Comparison of ENCODE assay signal across 11 mouse cellular contexts in genomic region chr4:141822979-141823378, GRCm38 (mm10). TPM values are rescaled to one million over a fixed set of nuclear protein-coding genes. Genes with fewer than 3 reads are reported as not detected.
DNase-seq lines count a peak whose midpoint lies in the region; ATAC-seq lines count a peak whose summit lies in the region.
"Had no signal": no experiment of that assay in that cellular context is flagged by ENCODE, and none has a peak within 500 bp of the region (broad histone marks: within the 10 kb centered on the region; RNA-seq: fewer than 3 reads in every experiment).

No protein-coding gene starts in this region.

- H3K4me3 ChIP-seq in midbrain, embryonic 11.5 days (ENCODE audit: low read depth, low read length): no peak overlapping the region
- H3K4me3 ChIP-seq in midbrain, embryonic 13.5 days (replicated peaks): no peak overlapping the region
- H3K4me3 ChIP-seq: erythroblast, embryonic 14.5 days had no signal

- H3K4me1 ChIP-seq in midbrain, embryonic 11.5 days (ENCODE audit: control insufficient read depth, insufficient read depth, low read length): no peaks in the 10 kb centered on the region
- H3K4me1 ChIP-seq in midbrain, embryonic 13.5 days (replicated peaks): no peaks in the 10 kb centered on the region

- no peaks in the 10 kb centered on the region for H3K36me3 ChIP-seq in midbrain, embryonic 11.5 days (ENCODE audit: control insufficient read depth, insufficient read depth, low read length)
- H3K36me3 ChIP-seq in midbrain, embryonic 13.5 days: no peaks in the 10 kb centered on the region

- intact Hi-C loops in left cerebral cortex, postnatal 14 days (cut with DNase I): no loop called here

- H3K4me2 ChIP-seq in midbrain, embryonic 11.5 days: no peak overlapping the region
- H3K4me2 ChIP-seq in midbrain, embryonic 13.5 days (replicated peaks): no peak overlapping the region

- no peak for ATAC-seq in midbrain, embryonic 11.5 days (ENCODE audit: low FRiP score)
- no peak for ATAC-seq in midbrain, embryonic 13.5 days
- ATAC-seq in granulocyte monocyte progenitor cell, adult 5-6 weeks (replicated peaks; ENCODE audit: poor library complexity, severe bottlenecking): peak; percentile 75
- peak; percentile 93 for ATAC-seq in megakaryocyte-erythroid progenitor cell, adult 5-6 weeks (replicated peaks; ENCODE audit: low FRiP score, low TSS enrichment, poor library complexity, severe bottlenecking)

- no peaks in the 10 kb centered on the region for H3K27me3 ChIP-seq in midbrain, embryonic 11.5 days (ENCODE audit: control insufficient read depth, insufficient read depth, low read length)
- no peaks in the 10 kb centered on the region for H3K27me3 ChIP-seq in midbrain, embryonic 13.5 days

- no peak overlapping the region for H3K27ac ChIP-seq in midbrain, embryonic 11.5 days (ENCODE audit: low read depth, low read length)
- no peak overlapping the region for H3K27ac ChIP-seq in midbrain, embryonic 13.5 days

- peak; percentile 75 for DNase-seq in midbrain, embryonic 11.5 days (ENCODE audit: low spot score, missing footprints)
- DNase-seq in adipocyte (ENCODE audit: low spot score): peak; percentile 18
- no peak for DNase-seq in gastrocnemius, adult 8-10 months (ENCODE audit: low spot score in 2 of 2)
- no peak for DNase-seq in left cerebral cortex, postnatal 14 days (ENCODE audit: low spot score in 2 of 2)
- DNase-seq: adrenal gland, postnatal 25 days; kidney, adult 18-20 months had no signal

- H3K9me3 ChIP-seq in midbrain, embryonic 11.5 days (ENCODE audit: control insufficient read depth, low read length): no peaks in the 10 kb centered on the region
- H3K9me3 ChIP-seq in midbrain, embryonic 13.5 days: 0 out of 2 replicates have a peak, but pooled peaks cover 2% of the 10 kb centered on the region

- WGBS in midbrain, embryonic 11.5 days: 71% methylated on average over 3 of the region's 3 CpGs
- WGBS in midbrain, embryonic 13.5 days: 70% methylated on average over 3 of the region's 3 CpGs

- no peak overlapping the region for H3K9ac ChIP-seq in midbrain, embryonic 11.5 days (ENCODE audit: low read length)
- H3K9ac ChIP-seq in midbrain, embryonic 13.5 days (replicated peaks): no peak overlapping the region

RNA-seq across cellular contexts. Expression of gene Cela2a, which starts 3.0 kb away (rescaled TPM):
- polyA plus RNA-seq in midbrain, embryonic 11.5 days (2014; fragmentation: Nextera tagmentation; extraction: Ambion mirVana): not detected in 2 replicates
- polyA plus RNA-seq in midbrain, embryonic 13.5 days (2015; fragmentation: Nextera tagmentation; extraction: Ambion mirVana): not detected in 2 replicates
- not detected in 2 replicates for total RNA-seq in granulocyte monocyte progenitor cell, adult 5-6 weeks (2014; fragmentation: Nextera tagmentation)
- not detected in 2 replicates for total RNA-seq in granulocyte monocyte progenitor cell, adult 5-6 weeks (2017)
- total RNA-seq in megakaryocyte-erythroid progenitor cell, adult 5-6 weeks (2014; fragmentation: Nextera tagmentation): not detected in 2 replicates
- not detected in 2 replicates for total RNA-seq in megakaryocyte-erythroid progenitor cell, adult 5-6 weeks (2017)
- not detected for total RNA-seq in gastrocnemius, adult 8-10 months (2022)
- total RNA-seq in left cerebral cortex, postnatal 14 days (2021): not detected
- polyA plus RNA-seq: erythroblast, embryonic 14.5 days; lung, embryonic 16.5 days had no signal

RNA-seq across cellular contexts. Expression of gene Ctrc, which starts 23.2 kb away (rescaled TPM):
- not detected in 2 replicates for polyA plus RNA-seq in midbrain, embryonic 11.5 days (2014; fragmentation: Nextera tagmentation; extraction: Ambion mirVana)
- polyA plus RNA-seq in midbrain, embryonic 13.5 days (2015; fragmentation: Nextera tagmentation; extraction: Ambion mirVana): not detected in 2 replicates
- total RNA-seq in granulocyte monocyte progenitor cell, adult 5-6 weeks (2014; fragmentation: Nextera tagmentation): not detected in 2 replicates
- total RNA-seq in granulocyte monocyte progenitor cell, adult 5-6 weeks (2017): not detected in 2 replicates
- total RNA-seq in megakaryocyte-erythroid progenitor cell, adult 5-6 weeks (2014; fragmentation: Nextera tagmentation): not detected in 2 replicates
- total RNA-seq in megakaryocyte-erythroid progenitor cell, adult 5-6 weeks (2017): not detected in 2 replicates
- total RNA-seq in gastrocnemius, adult 8-10 months (2022): not detected
- total RNA-seq in left cerebral cortex, postnatal 14 days (2021): not detected
- total RNA-seq: adrenal gland, postnatal 25 days had no signal
- polyA plus RNA-seq: erythroblast, embryonic 14.5 days; lung, embryonic 16.5 days had no signal

RNA-seq across cellular contexts. Expression of gene Casp9, which starts 29.6 kb away (rescaled TPM):
- polyA plus RNA-seq in midbrain, embryonic 11.5 days (2014; fragmentation: Nextera tagmentation; extraction: Ambion mirVana): 17.8 and 18.6 TPM in 2 replicates
- 19.1 and 23.2 TPM in 2 replicates for polyA plus RNA-seq in midbrain, embryonic 13.5 days (2015; fragmentation: Nextera tagmentation; extraction: Ambion mirVana)
- total RNA-seq in granulocyte monocyte progenitor cell, adult 5-6 weeks (2014; fragmentation: Nextera tagmentation): 11.5 and 12.8 TPM in 2 replicates
- total RNA-seq in granulocyte monocyte progenitor cell, adult 5-6 weeks (2017): 8.7 and 11.1 TPM in 2 replicates
- total RNA-seq in megakaryocyte-erythroid progenitor cell, adult 5-6 weeks (2014; fragmentation: Nextera tagmentation): 16.5 and 17.0 TPM in 2 replicates
- total RNA-seq in megakaryocyte-erythroid progenitor cell, adult 5-6 weeks (2017): 11.4 and 18.1 TPM in 2 replicates
- total RNA-seq in gastrocnemius, adult 8-10 months (2022): 1 to 10 TPM; 1.5 to 2.5 (median 1.9) TPM
- 10 to 100 TPM; 19.4 to 21.8 TPM for total RNA-seq in left cerebral cortex, postnatal 14 days (2021)

RNA-seq across cellular contexts. Expression of gene Dnajc16, which starts 32.2 kb away (rescaled TPM):
- 4.7 and 5.4 TPM in 2 replicates for polyA plus RNA-seq in midbrain, embryonic 11.5 days (2014; fragmentation: Nextera tagmentation; extraction: Ambion mirVana)
- polyA plus RNA-seq in midbrain, embryonic 13.5 days (2015; fragmentation: Nextera tagmentation; extraction: Ambion mirVana): 5.7 and 6.9 TPM in 2 replicates
- 6.9 and 10.2 TPM in 2 replicates for total RNA-seq in granulocyte monocyte progenitor cell, adult 5-6 weeks (2014; fragmentation: Nextera tagmentation)
- 4.3 and 9.2 TPM in 2 replicates for total RNA-seq in granulocyte monocyte progenitor cell, adult 5-6 weeks (2017)
- total RNA-seq in megakaryocyte-erythroid progenitor cell, adult 5-6 weeks (2014; fragmentation: Nextera tagmentation): 10.7 and 11.4 TPM in 2 replicates
- 3.2 and 6.0 TPM in 2 replicates for total RNA-seq in megakaryocyte-erythroid progenitor cell, adult 5-6 weeks (2017)
- 10 to 100 TPM; 11.6 to 13.9 (median 13.8) TPM for total RNA-seq in gastrocnemius, adult 8-10 months (2022)
- 10 to 100 TPM; 30.5 to 30.7 TPM for total RNA-seq in left cerebral cortex, postnatal 14 days (2021)

RNA-seq across cellular contexts. Expression of gene Efhd2, which starts 51.7 kb away (rescaled TPM):
- 34.7 and 36.3 TPM in 2 replicates for polyA plus RNA-seq in midbrain, embryonic 11.5 days (2014; fragmentation: Nextera tagmentation; extraction: Ambion mirVana)
- 72.6 and 89.7 TPM in 2 replicates for polyA plus RNA-seq in midbrain, embryonic 13.5 days (2015; fragmentation: Nextera tagmentation; extraction: Ambion mirVana)
- 50.2 and 58.8 TPM in 2 replicates for total RNA-seq in granulocyte monocyte progenitor cell, adult 5-6 weeks (2014; fragmentation: Nextera tagmentation)
- total RNA-seq in granulocyte monocyte progenitor cell, adult 5-6 weeks (2017): 53.7 and 72.7 TPM in 2 replicates
- total RNA-seq in megakaryocyte-erythroid progenitor cell, adult 5-6 weeks (2014; fragmentation: Nextera tagmentation): 22.7 and 43.7 TPM in 2 replicates
- 31.2 and 36.4 TPM in 2 replicates for total RNA-seq in megakaryocyte-erythroid progenitor cell, adult 5-6 weeks (2017)
- total RNA-seq in gastrocnemius, adult 8-10 months (2022): 1 to 10 TPM; 2.1 to 3.7 (median 3.1) TPM
- 100 to 1,000 TPM; 103 to 119 TPM for total RNA-seq in left cerebral cortex, postnatal 14 days (2021)

Comparison
In these comparisons a context has a peak if more than half of its experiments do, and no peak if none do; other contexts are left out.
1. ATAC-seq: peak in granulocyte monocyte progenitor cell, adult 5-6 weeks (single experiment) and megakaryocyte-erythroid progenitor cell, adult 5-6 weeks (single experiment); none in midbrain, embryonic 11.5 days (single experiment) and midbrain, embryonic 13.5 days (single experiment).
2. DNase-seq: peak in midbrain, embryonic 11.5 days (single experiment) and adipocyte (single experiment); none in gastrocnemius, adult 8-10 months (0 of 2) and left cerebral cortex, postnatal 14 days (0 of 2).